Comparison of ENCODE assay signal across 8 mouse cellular contexts in genomic region chr2:119618199-119618982, GRCm38 (mm10). TPM values are rescaled to one million over a fixed set of nuclear protein-coding genes. Genes with fewer than 3 reads are reported as not detected.
A peak's percentile ranks its signal among the peaks of the same experiment; 100 is the strongest.
DNase-seq lines count a peak whose midpoint lies in the region; ATAC-seq lines count a peak whose summit lies in the region.

TSS of gene Nusap1 (plus strand) at chr2:119618298.
TSS of gene Oip5 (minus strand) at chr2:119618469.

- H3K27me3 ChIP-seq in heart, embryonic 10.5 days (ENCODE audit: insufficient read depth, poor library complexity, severe bottlenecking) = no peaks in the 10 kb centered on the region
- H3K27me3 ChIP-seq in kidney, embryonic 15.5 days = no peaks in the 10 kb centered on the region

- no peaks in the 10 kb centered on the region for H3K9me3 ChIP-seq in heart, embryonic 10.5 days
- H3K9me3 ChIP-seq in kidney, embryonic 15.5 days (replicated peaks) = no peaks in the 10 kb centered on the region

- H3K4me3 ChIP-seq in heart, embryonic 10.5 days = peak within 1 kb of the TSS; percentile 91
- H3K4me3 ChIP-seq in kidney, embryonic 15.5 days (replicated peaks) = peak within 1 kb of the TSS; percentile 81

- 0 out of 2 replicates have a peak, but pooled peaks cover 9% of the 10 kb centered on the region for H3K36me3 ChIP-seq in heart, embryonic 10.5 days
- peaks cover 12% of the 10 kb centered on the region for H3K36me3 ChIP-seq in kidney, embryonic 15.5 days

- under 1% methylated on average over 55 of the region's 55 CpGs for whole genome bisulfite sequencing in heart, embryonic 10.5 days
- under 1% methylated on average over 55 of the region's 55 CpGs for WGBS in kidney, embryonic 15.5 days

- ATAC-seq in erythroblast, adult 5-6 weeks (replicated peaks; ENCODE audit: low FRiP score, poor library complexity, severe bottlenecking) = peak; percentile 94
- peak; percentile 100 for ATAC-seq in kidney, embryonic 15.5 days (replicated peaks; ENCODE audit: low FRiP score)
- peak; percentile 100 for ATAC-seq in monocyte, adult 5-6 weeks (replicated peaks; ENCODE audit: insufficient number of reproducible peaks, low FRiP score, low TSS enrichment, poor library complexity, severe bottlenecking)

- H3K4me2 ChIP-seq in kidney, embryonic 15.5 days = peak within 1 kb of the TSS; percentile 76

- peak within 1 kb of the TSS; percentile 94 for H3K27ac ChIP-seq in heart, embryonic 10.5 days
- peak within 1 kb of the TSS; percentile 77 for H3K27ac ChIP-seq in kidney, embryonic 15.5 days

- H3K4me1 ChIP-seq in heart, embryonic 10.5 days = peaks cover 21% of the 10 kb centered on the region
- peaks cover 29% of the 10 kb centered on the region for H3K4me1 ChIP-seq in kidney, embryonic 15.5 days

- peak; percentile 89 to 93 for DNase-seq in B cell, adult 2 months
- DNase-seq in brain, adult 2 months (ENCODE audit: low read depth, low spot score) = peak; percentile 99
- DNase-seq in heart, embryonic 10.5 days (ENCODE audit: low spot score) = peak; percentile 99
- peak; percentile 97 for DNase-seq in liver
- peak; percentile 94 to 95 for DNase-seq in spleen, postnatal 4 days (ENCODE audit: low spot score in 2 of 2)

- H3K9ac ChIP-seq in kidney, embryonic 15.5 days = peak within 1 kb of the TSS; percentile 68

RNA-seq across cellular contexts. Expression of gene Nusap1, which starts in this region (rescaled TPM):
- 111 and 117 TPM in 2 replicates for total RNA-seq in erythroblast, adult 5-6 weeks (2015; ENCODE audit: low replicate concordance)
- 137 and 150 TPM in 2 replicates for total RNA-seq in erythroblast, adult 5-6 weeks (2017; ENCODE audit: low replicate concordance)
- 52.0 and 56.7 TPM in 2 replicates for polyA plus RNA-seq in heart, embryonic 10.5 days (2016; fragmentation: Nextera tagmentation; extraction: Ambion mirVana)
- polyA plus RNA-seq in kidney, embryonic 15.5 days (2015; fragmentation: Nextera tagmentation; extraction: Ambion mirVana) = 77.0 and 79.8 TPM in 2 replicates
- total RNA-seq in monocyte, adult 5-6 weeks (2017) = 0.67 to 2.8 TPM (median 1.3 TPM) in 3 replicates

RNA-seq across cellular contexts. Expression of gene Oip5, which starts in this region (rescaled TPM):
- 32.4 and 64.9 TPM in 2 replicates for total RNA-seq in erythroblast, adult 5-6 weeks (2015; ENCODE audit: low replicate concordance)
- total RNA-seq in erythroblast, adult 5-6 weeks (2017; ENCODE audit: low replicate concordance) = 62.0 and 66.3 TPM in 2 replicates
- polyA plus RNA-seq in heart, embryonic 10.5 days (2016; fragmentation: Nextera tagmentation; extraction: Ambion mirVana) = 30.1 and 30.8 TPM in 2 replicates
- 30.7 and 31.5 TPM in 2 replicates for polyA plus RNA-seq in kidney, embryonic 15.5 days (2015; fragmentation: Nextera tagmentation; extraction: Ambion mirVana)
- 0.67 to 1.1 TPM in 2 of 3 replicates, not detected in the other for total RNA-seq in monocyte, adult 5-6 weeks (2017)

Comparison
In these comparisons a context has a peak if more than half of its experiments do, and no peak if none do; other contexts are left out.
1. Peak in every context shown above with its lines: DNase-seq, ATAC-seq, H3K4me3 ChIP-seq and H3K27ac ChIP-seq.
2. RNA of gene Nusap1 (total RNA-seq): 111 to 150 TPM in erythroblast, adult 5-6 weeks; 0.67 to 2.8 TPM in monocyte, adult 5-6 weeks; every median in the first group is over 10 times any median in the second.
3. RNA of gene Oip5 (total RNA-seq): 32.4 to 66.3 TPM in erythroblast, adult 5-6 weeks; 0.67 to 1.1 TPM in monocyte, adult 5-6 weeks; every median in the first group is over 10 times any median in the second.